Mouse (Mus musculus) embryonic fibroblast, embryonic 13.5 days (primary cell): ENCODE data around the gene Itga9.

ENCODE experiments used
- CTCF ChIP-seq: IDR thresholded peaks from 2 replicates; pipeline ENCODE4 v1.5.1; 2011; ENCODE audit warnings: mild to moderate bottlenecking, control low read depth, low read length, moderate library complexity, borderline replicate concordance; ENCODE audit not compliant: insufficient read depth
- POLR2A ChIP-seq: IDR thresholded peaks from 2 replicates; pipeline ENCODE4 v1.6.1; 2011; ENCODE audit warnings: low read depth, mild to moderate bottlenecking, control low read depth, low read length, moderate library complexity

DNA sequence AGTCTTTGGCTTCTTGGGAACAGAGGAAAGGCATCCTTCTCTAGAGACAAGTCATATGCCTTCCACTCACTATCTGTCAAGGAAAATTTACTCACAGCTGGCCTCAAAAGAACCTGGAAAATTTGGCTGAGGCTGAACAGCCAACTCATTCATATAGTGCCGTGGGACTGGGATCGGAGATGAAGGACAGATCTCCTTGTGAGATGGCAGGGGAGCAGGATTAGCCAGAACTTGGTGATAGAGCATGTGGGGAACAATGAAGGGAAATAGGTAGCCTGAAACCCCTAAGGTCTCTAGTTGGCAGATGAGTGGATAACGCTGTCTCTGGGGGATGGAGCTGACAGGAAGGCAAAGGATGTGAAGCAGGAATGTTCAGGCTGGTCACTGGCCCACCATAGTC, 132.6 kb downstream of the Itga9 start:
- no peak for TF ChIP-seq POLR2A
- TF ChIP-seq CTCF: no peak
